Mouse (Mus musculus) forebrain, embryonic 12.5 days (tissue): ENCODE data around the gene Dyrk1a. TPM values are rescaled to one million over a fixed set of nuclear protein-coding genes. Genes with fewer than 3 reads are reported as not detected.

Experiments
- ATAC-seq: fragments of 200-750 bp; cut with Nextera tagmentation; 2 replicates; pipeline ENCODE4 v1.8.0; 2017; ENCODE audit warnings: moderate TSS enrichment; ENCODE audit not compliant: low FRiP score
- H3K27ac ChIP-seq: fragments of 300-500 bp; sonication (generic); 2 replicates; pipeline ENCODE4 v1.5.1; 2016; ENCODE audit warnings: mild to moderate bottlenecking
- H3K27me3 ChIP-seq: fragments of 300-500 bp; sonication (generic); 2 replicates; pipeline ENCODE4 v1.6.1; 2016; ENCODE audit warnings: mild to moderate bottlenecking
- H3K36me3 ChIP-seq: fragments of 300-500 bp; sonication (generic); replicated peaks from 2 replicates; pipeline ENCODE4 v1.6.1; 2016; ENCODE audit warnings: mild to moderate bottlenecking
- H3K4me1 ChIP-seq: fragments of 300-500 bp; sonication (generic); 2 replicates; pipeline ENCODE4 v1.6.1; 2016
- H3K4me2 ChIP-seq: fragments of 300-500 bp; sonication (generic); 2 replicates; pipeline ENCODE4 v1.6.1; 2016; ENCODE audit warnings: mild to moderate bottlenecking, moderate library complexity
- H3K4me3 ChIP-seq: fragments of 300-500 bp; sonication (generic); replicated peaks from 2 replicates; pipeline ENCODE4 v1.5.1; 2016; ENCODE audit warnings: mild to moderate bottlenecking
- H3K9ac ChIP-seq: fragments of 300-500 bp; sonication (generic); 2 replicates; pipeline ENCODE4 v1.6.1; 2016; ENCODE audit warnings: mild to moderate bottlenecking
- H3K9me3 ChIP-seq: fragments of 300-500 bp; sonication (generic); 2 replicates; pipeline ENCODE4 v1.6.1; 2016
- WGBS: fragments of 180-500 bp; shearing (Covaris S2); methylation state at CpG from one replicate; pipeline ENCODE4 v1.1.7; 2016; 5-methylcytosine and 5-hydroxymethylcytosine counted together
- polyA plus RNA-seq: library from polyadenylated mRNA; unstranded; fragments of >200 nt; fragmentation: Nextera tagmentation; extraction: Ambion mirVana; gene quantifications from 2 replicates; pipeline ENCODE4 v1.2.1, GENCODE M21; 2016

Dyrk1a gene
- polyA plus RNA-seq, 1 experiment from 2014 or later, result 12.0 TPM

DNA sequence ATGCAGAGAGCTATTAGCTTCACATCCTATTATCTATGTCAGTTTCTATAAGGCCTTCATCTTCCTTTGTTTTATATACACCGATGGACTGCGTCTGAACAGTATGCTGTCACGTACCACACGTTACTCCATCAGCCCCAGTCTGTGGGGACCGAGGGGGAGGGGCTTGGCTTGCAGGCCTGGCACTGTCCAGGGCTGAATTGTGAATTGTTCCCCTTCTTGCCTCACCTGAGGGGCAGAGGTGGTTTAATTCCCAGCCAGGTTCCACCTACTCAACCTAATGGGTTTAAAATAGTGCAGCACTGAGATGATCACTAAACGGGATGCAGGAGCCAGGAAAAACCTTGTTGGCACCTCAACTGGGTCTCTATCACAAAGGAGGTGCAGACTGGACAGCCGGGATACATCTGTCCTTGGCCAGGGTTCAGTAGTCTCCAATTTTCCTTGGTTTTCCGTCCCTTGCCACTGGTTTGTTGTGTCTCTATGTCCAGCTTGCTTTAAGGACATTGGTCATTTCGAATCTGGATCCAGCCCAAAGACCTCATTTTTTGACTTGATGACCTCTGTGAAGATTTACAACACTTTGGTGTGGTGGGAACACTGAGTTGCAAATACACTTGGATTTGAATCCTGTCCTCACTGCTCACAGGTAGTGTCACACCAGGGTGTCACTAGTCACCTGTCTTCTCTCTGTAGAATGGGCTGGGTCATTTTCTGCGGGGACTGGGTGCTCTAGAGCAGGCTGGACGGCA, 2.8 kb upstream of the Dyrk1a start:
- Histone ChIP-seq H3K4me3 (no peak overlapping the region), H3K36me3 (no peaks in the 10 kb centered on the region), H3K27ac (no peak overlapping the region), H3K4me2 (no peak overlapping the region), H3K27me3 (no peaks in the 10 kb centered on the region), H3K9me3 (no peaks in the 10 kb centered on the region), H3K4me1 (peaks cover 8% of the 10 kb centered on the region), H3K9ac (no peak overlapping the region)
- ATAC-seq, result no peak
- 81% methylated on average over 11 of the region's 11 CpGs for WGBS

DNA sequence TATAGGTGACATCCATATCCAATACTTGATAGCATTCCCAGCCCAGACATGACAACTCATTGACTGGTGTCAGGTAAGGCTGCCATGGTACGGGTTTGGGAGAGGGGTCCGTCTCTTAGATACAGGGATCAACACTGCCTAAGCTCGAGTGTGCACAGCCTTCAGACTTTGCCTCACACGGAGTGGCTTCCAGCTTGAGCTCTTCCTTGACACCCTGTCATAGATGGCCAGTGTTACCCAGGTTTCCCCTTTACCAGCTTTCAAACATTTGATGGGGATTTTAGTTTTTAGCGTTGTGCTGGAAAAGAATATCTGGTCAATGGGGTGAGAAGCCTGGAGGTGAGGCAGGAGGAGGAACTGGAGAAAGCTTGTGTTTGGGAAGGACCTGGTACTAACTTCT, 2.1 kb upstream of the Dyrk1a start:
- no peak for ATAC-seq
- H3K27me3 ChIP-seq, result no peaks in the 10 kb centered on the region
- 68% methylated on average over 5 of the region's 5 CpGs for WGBS
- no peaks in the 10 kb centered on the region for H3K36me3 ChIP-seq
- H3K4me3 ChIP-seq, result no peak overlapping the region
- no peak overlapping the region; the same call in 1 of the 2 replicates for H3K4me2 ChIP-seq
- no peak overlapping the region for H3K9ac ChIP-seq
- H3K9me3 ChIP-seq, result no peaks in the 10 kb centered on the region
- H3K27ac ChIP-seq, result no peak overlapping the region
- peaks cover 14% of the 10 kb centered on the region for H3K4me1 ChIP-seq

DNA sequence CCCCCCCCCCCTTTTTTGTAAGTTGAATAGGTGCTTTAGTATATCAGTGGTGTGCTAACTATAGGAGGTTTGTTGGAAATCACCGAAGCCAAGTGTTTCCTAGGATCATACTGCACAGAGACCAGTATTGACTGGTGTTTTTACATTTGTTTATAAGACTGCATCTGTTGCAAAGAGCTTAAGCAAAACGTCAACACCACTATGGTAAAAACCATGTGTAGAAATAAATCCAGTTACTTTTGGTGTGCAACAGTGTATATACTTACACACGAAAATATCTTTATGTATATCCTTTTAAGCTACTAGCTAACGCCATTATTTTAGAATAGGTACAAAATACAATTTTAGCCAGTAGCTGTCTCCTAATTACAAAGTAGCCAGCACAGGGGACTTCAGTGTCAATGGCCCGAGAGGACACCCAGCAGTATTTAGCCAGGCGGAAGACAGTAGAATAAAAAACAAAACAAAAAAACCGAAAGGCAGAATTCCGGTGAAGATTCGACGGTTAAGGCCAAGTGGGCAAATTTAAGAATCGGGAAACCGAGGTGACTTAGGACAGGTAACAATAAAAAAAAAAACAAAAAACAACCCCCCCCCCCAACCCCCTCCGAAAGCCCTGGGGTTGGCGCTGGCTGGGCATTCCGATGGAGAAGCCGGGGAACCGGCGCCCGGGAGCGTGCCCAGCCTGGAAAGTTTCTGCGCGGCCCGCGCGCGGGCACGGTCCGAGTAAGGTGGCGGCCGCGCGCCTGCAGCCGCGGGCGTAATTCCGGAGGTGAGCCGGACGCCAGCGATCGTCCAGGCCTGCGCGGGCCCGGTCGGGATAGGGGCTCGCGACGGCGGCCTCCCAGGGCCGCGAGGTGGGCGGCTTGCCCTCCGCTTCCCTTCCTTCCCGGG, 1.2 kb upstream of the Dyrk1a start:
- peak overlapping the region; percentile 100 for H3K27ac ChIP-seq
- H3K27me3 ChIP-seq, result no peaks in the 10 kb centered on the region
- H3K4me3 ChIP-seq, result peak overlapping the region; percentile 99
- H3K36me3 ChIP-seq, result no peaks in the 10 kb centered on the region
- H3K9ac ChIP-seq, result peak overlapping the region; percentile 62
- H3K9me3 ChIP-seq, result no peaks in the 10 kb centered on the region
- 2% methylated on average over 42 of the region's 53 CpGs for WGBS
- peaks cover 20% of the 10 kb centered on the region for H3K4me1 ChIP-seq
- peak; percentile 71 for ATAC-seq
- peak overlapping the region; percentile 56 for H3K4me2 ChIP-seq

DNA sequence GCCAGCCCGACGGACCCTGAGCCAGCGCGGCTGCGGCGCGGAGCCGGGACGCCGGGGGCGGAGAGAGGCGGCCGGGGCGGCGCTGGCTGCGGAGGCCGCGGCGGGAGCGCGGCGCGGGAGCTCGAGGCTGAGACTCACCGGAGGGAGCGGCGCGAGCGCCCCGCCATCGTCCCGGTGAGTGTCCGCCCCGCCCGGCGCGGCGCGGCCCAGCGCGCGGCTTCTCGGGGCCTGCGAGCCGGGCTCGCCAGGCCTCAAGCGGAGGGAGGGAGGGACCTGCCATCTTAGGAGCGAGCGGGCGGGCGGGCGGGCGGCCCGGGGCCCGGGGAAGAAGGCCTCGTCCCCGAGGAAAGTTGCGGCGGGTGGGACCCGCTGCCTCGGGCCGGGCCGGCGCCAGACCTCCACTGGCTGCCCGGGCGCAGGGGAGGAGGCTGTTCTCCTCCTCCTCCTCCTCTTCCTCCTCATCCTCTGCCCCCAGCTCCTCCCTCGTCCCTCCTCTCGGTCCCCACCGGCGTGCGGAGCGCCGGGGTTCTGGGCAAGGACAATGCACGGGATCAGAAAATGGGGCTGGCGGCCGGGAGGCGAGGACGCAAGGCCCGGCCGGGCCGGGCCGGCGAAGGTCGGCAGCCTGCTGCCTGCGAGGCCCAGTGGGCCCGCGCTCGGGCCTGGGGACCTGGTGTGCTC, 691 bp downstream of the Dyrk1a start:
- Histone ChIP-seq H3K9ac (peak overlapping the region; percentile 100), H3K4me1 (peaks cover 32% of the 10 kb centered on the region), H3K27ac (peak overlapping the region; percentile 100), H3K4me2 (peak overlapping the region; percentile 76), H3K4me3 (peak overlapping the region; percentile 99), H3K9me3 (no peaks in the 10 kb centered on the region), H3K27me3 (no peaks in the 10 kb centered on the region), H3K36me3 (no peaks in the 10 kb centered on the region)
- 0% methylated on average over 32 of the region's 88 CpGs for WGBS
- peak; percentile 6 for ATAC-seq

DNA sequence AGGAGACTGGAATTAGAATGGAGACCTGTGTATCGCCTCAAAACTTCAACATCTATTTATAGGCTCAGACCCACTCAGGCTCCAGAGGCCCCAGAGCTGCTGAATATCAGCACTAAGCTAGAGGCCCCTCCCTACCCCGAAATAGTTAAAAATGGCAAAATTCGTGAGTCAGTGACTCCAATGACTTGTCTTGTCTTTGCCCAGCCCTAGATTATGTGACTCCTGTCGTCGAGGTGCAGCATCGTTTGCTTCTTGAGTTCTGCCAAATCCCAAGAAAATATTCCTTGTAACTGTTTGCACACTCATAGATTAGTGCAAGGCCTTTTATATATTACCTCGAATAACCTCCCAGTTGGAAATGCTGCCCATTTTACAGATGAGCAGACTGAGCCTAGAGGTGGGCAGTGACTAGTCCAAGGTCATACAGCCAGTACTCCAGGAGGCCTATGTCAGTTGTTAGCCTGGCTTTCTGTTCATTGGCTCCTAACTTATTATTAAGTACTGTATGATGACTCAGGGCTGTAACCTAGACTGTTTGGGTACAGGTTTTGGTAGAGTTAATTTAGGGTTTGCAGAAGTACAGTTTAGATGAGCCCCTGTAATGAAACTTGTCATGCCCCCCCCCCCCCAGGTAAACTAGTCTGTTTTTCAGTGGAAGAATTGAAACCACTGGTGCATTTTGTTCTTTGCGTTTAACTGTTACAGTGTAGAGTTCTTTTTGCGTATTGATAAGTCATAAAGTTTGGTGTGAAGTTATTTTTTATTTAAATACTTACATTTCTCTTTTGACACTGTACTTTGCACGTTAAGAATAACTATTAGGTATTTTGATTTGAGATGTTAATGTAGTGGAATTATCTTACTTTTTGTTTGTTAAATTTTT, 1.5 kb downstream of the Dyrk1a start:
- Histone ChIP-seq H3K9me3 (no peaks in the 10 kb centered on the region), H3K27me3 (no peaks in the 10 kb centered on the region), H3K4me1 (peaks cover 39% of the 10 kb centered on the region), H3K27ac (peak overlapping the region; percentile 100), H3K36me3 (no peaks in the 10 kb centered on the region), H3K9ac (peak overlapping the region; percentile 100), H3K4me3 (peak overlapping the region; percentile 99), H3K4me2 (peak overlapping the region; percentile 76)
- 30% methylated on average over 10 of the region's 10 CpGs for WGBS
- ATAC-seq, result no peak

DNA sequence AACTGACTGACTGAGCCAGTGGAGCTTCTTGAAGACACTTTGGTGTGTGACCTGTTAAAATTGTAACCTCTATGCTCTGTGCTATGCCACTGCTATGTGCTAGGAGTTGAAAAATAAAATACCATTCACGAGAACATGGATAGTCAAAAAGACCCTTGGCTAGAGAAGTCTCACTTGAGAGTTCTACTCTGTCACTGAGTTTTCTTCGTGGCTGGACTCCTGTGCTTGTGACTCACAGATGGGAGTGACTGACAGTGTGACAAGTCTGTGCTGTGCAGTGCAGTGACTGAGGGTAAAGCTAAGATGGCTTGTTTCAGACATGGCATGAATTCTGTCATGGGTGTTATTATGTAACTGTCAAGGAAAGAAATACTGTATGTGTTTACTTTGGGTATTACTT, 2.6 kb downstream of the Dyrk1a start:
- Histone ChIP-seq H3K4me1 (peaks cover 44% of the 10 kb centered on the region), H3K9me3 (no peaks in the 10 kb centered on the region), H3K4me3 (0 out of 2 replicates have a peak overlapping the region, but pooled peaks have one; percentile 10), H3K36me3 (no peaks in the 10 kb centered on the region), H3K27ac (no peak overlapping the region), H3K27me3 (no peaks in the 10 kb centered on the region), H3K4me2 (peak overlapping the region; percentile 44), H3K9ac (no peak overlapping the region)
- no peak for ATAC-seq
- WGBS, result 75% methylated on average over 2 of the region's 2 CpGs

DNA sequence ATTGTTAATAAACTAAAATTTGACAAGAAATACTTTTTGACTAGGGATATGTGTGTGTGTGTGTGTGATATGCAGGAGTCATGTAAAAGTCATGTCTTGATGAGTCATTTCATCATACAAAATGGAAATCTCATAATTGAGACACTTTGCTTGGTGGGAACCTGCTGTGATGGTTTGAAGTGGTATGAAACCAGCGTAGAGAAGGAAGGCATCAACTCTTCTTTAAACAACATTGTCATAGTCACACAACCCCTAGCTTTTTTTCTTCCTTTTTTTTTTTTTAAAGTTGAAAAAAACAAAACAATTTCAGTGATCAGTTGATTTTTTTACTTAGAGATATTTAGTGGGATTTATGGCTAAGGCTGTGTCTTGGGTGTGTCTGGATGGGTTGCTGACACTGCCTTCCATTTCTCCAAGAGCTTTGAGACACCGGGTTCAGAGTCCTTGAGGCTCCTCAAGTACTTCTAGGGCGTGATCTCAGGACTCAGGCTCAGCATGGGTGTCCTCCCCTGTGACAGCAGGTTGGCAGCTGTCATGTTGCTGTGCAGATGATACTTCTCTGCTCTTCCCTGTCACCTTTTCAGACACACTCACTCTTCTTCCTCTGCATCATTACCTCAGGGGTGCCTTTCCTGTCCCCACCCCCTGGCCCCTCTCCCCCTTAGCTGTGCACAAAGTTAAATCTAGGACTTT, 4.4 kb downstream of the Dyrk1a start:
- H3K27me3 ChIP-seq, result no peaks in the 10 kb centered on the region
- H3K36me3 ChIP-seq, result no peaks in the 10 kb centered on the region
- no peaks in the 10 kb centered on the region for H3K9me3 ChIP-seq
- no peak overlapping the region for H3K4me2 ChIP-seq
- H3K27ac ChIP-seq, result no peak overlapping the region
- H3K4me3 ChIP-seq, result no peak overlapping the region
- ATAC-seq, result no peak
- WGBS, result 92% methylated on average over 3 of the region's 3 CpGs
- H3K4me1 ChIP-seq, result peaks cover 54% of the 10 kb centered on the region
- H3K9ac ChIP-seq, result no peak overlapping the region

DNA sequence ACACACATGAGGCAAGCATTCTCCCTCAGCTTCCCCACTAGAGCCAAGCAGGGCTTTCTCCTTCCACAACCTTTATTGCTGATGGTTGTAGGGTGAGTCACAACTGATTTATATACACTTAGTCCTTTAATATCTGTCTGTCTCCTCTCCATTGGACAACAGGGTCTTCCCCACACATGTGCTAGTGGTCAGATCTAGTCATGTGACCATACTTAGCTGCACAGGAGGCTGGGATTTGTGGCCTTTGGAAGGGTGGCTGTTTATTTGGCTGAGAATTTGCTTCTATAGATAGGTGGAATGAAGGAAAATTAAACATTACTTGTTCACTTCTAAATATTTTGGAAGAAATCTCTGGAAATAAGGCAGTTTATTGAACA, 4.9 kb downstream of the Dyrk1a start:
- no peak overlapping the region for H3K9ac ChIP-seq

DNA sequence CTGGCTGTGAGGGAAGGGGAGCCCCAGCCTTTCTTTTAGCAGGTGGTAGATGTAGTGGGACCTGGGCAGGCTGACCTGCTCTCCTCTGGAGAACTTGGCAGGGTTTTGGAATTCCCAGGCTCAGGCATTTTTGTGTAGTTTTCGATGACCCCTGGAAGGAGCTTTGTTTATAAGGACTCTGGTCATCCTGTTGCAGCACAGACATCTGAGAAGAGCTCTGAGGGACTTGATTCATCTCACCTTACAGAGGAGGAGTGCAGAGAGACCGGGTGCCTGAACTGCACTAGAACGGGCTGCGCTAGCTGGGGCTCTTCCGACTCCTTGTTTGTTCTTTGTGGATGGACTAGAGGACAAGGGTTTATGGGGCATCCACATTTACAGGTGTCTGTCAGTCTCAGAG, 5.9 kb downstream of the Dyrk1a start:
- Histone ChIP-seq H3K4me2 (no peak overlapping the region), H3K4me1 (peaks cover 58% of the 10 kb centered on the region), H3K4me3 (no peak overlapping the region), H3K27ac (no peak overlapping the region), H3K9ac (no peak overlapping the region), H3K27me3 (no peaks in the 10 kb centered on the region), H3K9me3 (no peaks in the 10 kb centered on the region), H3K36me3 (no peaks in the 10 kb centered on the region)
- no peak for ATAC-seq
- WGBS, result 83% methylated on average over 5 of the region's 5 CpGs

More for the DNA sequence above, 4.9 kb downstream of the Dyrk1a start:
- H3K27ac ChIP-seq, result no peak overlapping the region
- H3K4me2 ChIP-seq, result no peak overlapping the region
- no peak overlapping the region for H3K4me3 ChIP-seq
- ATAC-seq, result no peak
- H3K9me3 ChIP-seq, result no peaks in the 10 kb centered on the region
- no peaks in the 10 kb centered on the region for H3K27me3 ChIP-seq
- no peaks in the 10 kb centered on the region for H3K36me3 ChIP-seq
- peaks cover 56% of the 10 kb centered on the region for H3K4me1 ChIP-seq

DNA sequence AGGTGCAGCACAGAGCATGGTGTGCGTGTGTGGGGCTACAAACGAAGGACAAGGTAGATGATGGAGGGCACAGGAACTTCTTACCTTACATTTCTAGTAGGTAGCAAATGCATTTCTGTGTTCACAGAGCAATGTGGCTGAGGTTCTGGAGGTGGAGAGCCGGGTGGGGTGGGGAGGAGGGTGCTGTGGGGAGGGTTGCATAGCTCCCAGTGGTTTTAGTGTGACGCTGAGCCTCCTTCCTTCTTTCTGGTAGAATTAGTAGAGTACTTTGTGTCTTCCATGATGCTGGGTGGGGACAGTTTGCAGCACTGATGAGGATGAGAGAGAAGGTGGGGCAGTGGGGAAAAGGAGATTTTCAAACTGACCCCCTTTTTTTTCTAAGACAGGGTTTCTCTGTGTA, 9.5 kb downstream of the Dyrk1a start:
- no peaks in the 10 kb centered on the region for H3K27me3 ChIP-seq
- H3K4me1 ChIP-seq, result peaks cover 44% of the 10 kb centered on the region
- WGBS, result 95% methylated on average over 4 of the region's 4 CpGs
- no peak overlapping the region for H3K4me2 ChIP-seq
- no peak overlapping the region for H3K9ac ChIP-seq
- ATAC-seq, result no peak
- no peak overlapping the region for H3K27ac ChIP-seq
- no peak overlapping the region for H3K4me3 ChIP-seq
- H3K36me3 ChIP-seq, result no peaks in the 10 kb centered on the region
- H3K9me3 ChIP-seq, result no peaks in the 10 kb centered on the region

DNA sequence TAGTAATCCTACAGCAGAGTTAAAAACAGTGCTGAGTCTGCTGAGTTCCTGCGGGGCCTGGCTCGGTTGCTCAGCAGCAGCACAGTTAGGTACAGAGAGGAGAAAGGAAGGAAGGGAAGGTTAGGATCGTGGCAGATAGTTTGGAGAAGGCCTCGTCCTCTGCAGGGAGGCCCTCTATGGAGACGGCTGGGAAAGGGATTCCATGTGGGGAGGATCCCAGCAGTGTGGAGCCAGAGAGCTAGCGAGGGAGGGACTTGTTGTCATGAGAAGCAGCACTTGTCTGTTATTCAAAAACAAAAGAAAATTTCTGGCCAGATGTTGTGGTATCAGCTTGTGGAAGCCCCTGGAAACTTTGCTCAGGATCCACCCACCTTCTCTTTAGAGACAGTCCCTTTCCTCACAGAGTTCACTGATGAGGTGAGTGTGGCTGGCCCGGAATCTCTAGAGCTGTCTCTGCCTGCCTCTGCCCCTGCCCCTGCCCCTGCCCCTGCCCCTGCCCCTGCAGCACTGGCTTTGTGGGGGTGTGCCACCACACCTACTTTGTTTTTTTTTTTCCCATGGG, 11.1 kb downstream of the Dyrk1a start:
- H3K4me3 ChIP-seq, result no peak overlapping the region
- no peak for ATAC-seq
- no peaks in the 10 kb centered on the region for H3K36me3 ChIP-seq
- H3K9me3 ChIP-seq, result no peaks in the 10 kb centered on the region
- no peak overlapping the region for H3K4me2 ChIP-seq
- peaks cover 39% of the 10 kb centered on the region for H3K4me1 ChIP-seq
- H3K27ac ChIP-seq, result no peak overlapping the region
- 52% methylated on average over 7 of the region's 7 CpGs for WGBS
- H3K9ac ChIP-seq, result no peak overlapping the region
- H3K27me3 ChIP-seq, result no peaks in the 10 kb centered on the region
